Mouse (Mus musculus) embryonic facial prominence, embryonic 10.5 days (tissue): ENCODE data around the gene Ogdhl. TPM values are rescaled to one million over a fixed set of nuclear protein-coding genes. Genes with fewer than 3 reads are reported as not detected.
"Not testable (repeated sequence)": the region's sequence is repeated elsewhere in the genome, so short reads cannot be mapped to it uniquely, and the experiment has no call there.

Experiments
- DNase-seq: peaks from one replicate; pipeline ENCODE4 v3.0.0-alpha.2; 2017; ENCODE audit warnings: low spot score
- H3K27ac ChIP-seq: fragments of 300-500 bp; sonication (generic); replicated peaks from 2 replicates; pipeline ENCODE4 v1.5.1; 2016; ENCODE audit warnings: mild to moderate bottlenecking
- H3K27me3 ChIP-seq: fragments of 300-500 bp; sonication (generic); replicated peaks from 2 replicates; pipeline ENCODE4 v1.6.1; 2016; ENCODE audit warnings: low read depth, mild to moderate bottlenecking; ENCODE audit not compliant: poor library complexity, severe bottlenecking
- H3K36me3 ChIP-seq: fragments of 300-500 bp; sonication (generic); replicated peaks from 2 replicates; pipeline ENCODE4 v1.6.1; 2016; ENCODE audit warnings: mild to moderate bottlenecking, moderate library complexity
- H3K4me1 ChIP-seq: fragments of 300-500 bp; sonication (generic); 2 replicates; pipeline ENCODE4 v1.6.1; 2016
- H3K4me3 ChIP-seq: fragments of 300-500 bp; sonication (generic); 2 replicates; pipeline ENCODE4 v1.5.1; 2016; ENCODE audit warnings: mild to moderate bottlenecking, moderate library complexity
- H3K9me3 ChIP-seq: fragments of 300-500 bp; sonication (generic); 2 replicates; pipeline ENCODE4 v1.6.1; 2016; ENCODE audit warnings: mild to moderate bottlenecking
- WGBS: fragments of 180-500 bp; shearing (Covaris S2); methylation state at CpG from one replicate; pipeline ENCODE4 v1.1.7; 2016; 5-methylcytosine and 5-hydroxymethylcytosine counted together
- polyA plus RNA-seq: library from polyadenylated mRNA; unstranded; fragments of >200 nt; fragmentation: Nextera tagmentation; extraction: Ambion mirVana; gene quantifications from 2 replicates; pipeline ENCODE4 v1.2.1, GENCODE M21; 2016

The Ogdhl gene
- polyA plus RNA-seq, 1 experiment from 2014 or later = 20.6 TPM

GRCm38 (mm10) chr14:32336547-32336946, 14.7 kb downstream of the Ogdhl start:
- H3K27ac ChIP-seq = no peak overlapping the region
- no peaks in the 10 kb centered on the region for H3K4me1 ChIP-seq
- H3K27me3 ChIP-seq = no peaks in the 10 kb centered on the region
- 86% methylated on average over 11 of the region's 11 CpGs for WGBS
- peaks cover 88% of the 10 kb centered on the region for H3K36me3 ChIP-seq
- no peak for DNase-seq
- H3K9me3 ChIP-seq = no peaks in the 10 kb centered on the region
- no peak overlapping the region for H3K4me3 ChIP-seq

- Histone ChIP-seq H3K36me3 (peaks cover 97% of the 10 kb centered on the region), H3K9me3 (no peaks in the 10 kb centered on the region), H3K27ac (no peak overlapping the region), H3K27me3 (no peaks in the 10 kb centered on the region), H3K4me1 (no peaks in the 10 kb centered on the region), H3K4me3 (no peak overlapping the region)
- WGBS = 94% methylated on average over 7 of the region's 7 CpGs
- DNase-seq = no peak
These were observed 20.0 kb downstream of the Ogdhl start for GRCm38 (mm10) chr14:32341823-32342222.

- Histone ChIP-seq H3K27ac (no peak overlapping the region), H3K4me3 (no peak overlapping the region), H3K36me3 (peaks cover 89% of the 10 kb centered on the region), H3K27me3 (no peaks in the 10 kb centered on the region), H3K9me3 (no peaks in the 10 kb centered on the region), H3K4me1 (no peaks in the 10 kb centered on the region)
- no peak for DNase-seq
- 95% methylated on average over 7 of the region's 7 CpGs for WGBS
These were observed 22.4 kb downstream of the Ogdhl start for GRCm38 (mm10) chr14:32344176-32344575.

- H3K27me3 ChIP-seq = no peaks in the 10 kb centered on the region
- no peak overlapping the region for H3K4me3 ChIP-seq
- 81% methylated on average over 10 of the region's 10 CpGs for WGBS
- no peaks in the 10 kb centered on the region for H3K9me3 ChIP-seq
- no peak for DNase-seq
- no peak overlapping the region for H3K27ac ChIP-seq
- H3K36me3 ChIP-seq = peaks cover 87% of the 10 kb centered on the region
- H3K4me1 ChIP-seq = no peaks in the 10 kb centered on the region
These were observed 22.9 kb downstream of the Ogdhl start for GRCm38 (mm10) chr14:32344694-32345093.

GRCm38 (mm10) chr14:32347307-32347706, 25.5 kb downstream of the Ogdhl start:
- Histone ChIP-seq H3K9me3 (no peaks in the 10 kb centered on the region), H3K36me3 (peaks cover 61% of the 10 kb centered on the region), H3K4me3 (no peak overlapping the region), H3K27ac (no peak overlapping the region), H3K27me3 (no peaks in the 10 kb centered on the region), H3K4me1 (no peaks in the 10 kb centered on the region)
- DNase-seq = no peak
- WGBS = 95% methylated on average over 9 of the region's 9 CpGs

- DNase-seq, H3K4me1 ChIP-seq, H3K4me3 ChIP-seq, H3K9me3 ChIP-seq, H3K27ac ChIP-seq, H3K27me3 ChIP-seq: not testable (repeated sequence)
- 33% methylated on average over 6 of the region's 6 CpGs for WGBS
- H3K36me3 ChIP-seq = peaks cover 22% of the 10 kb centered on the region
These were observed 29.5 kb downstream of the Ogdhl start for GRCm38 (mm10) chr14:32351181-32351920.

- 42% methylated on average over 7 of the region's 7 CpGs for WGBS
- no peaks in the 10 kb centered on the region for H3K36me3 ChIP-seq
These were observed 42.5 kb downstream of the Ogdhl start for GRCm38 (mm10) chr14:32364359-32364758.

GRCm38 (mm10) chr14:32369756-32370155, 47.9 kb downstream of the Ogdhl start:
- Histone ChIP-seq H3K4me1 (peaks cover 1% of the 10 kb centered on the region; the same call in 1 of the 2 replicates), H3K4me3 (no peak overlapping the region), H3K36me3 (no peaks in the 10 kb centered on the region), H3K27me3 (peaks cover 4% of the 10 kb centered on the region; the same call in 1 of the 2 replicates), H3K9me3 (no peaks in the 10 kb centered on the region), H3K27ac (no peak overlapping the region)
- no peak for DNase-seq
- 83% methylated on average over 7 of the region's 7 CpGs for WGBS

More at GRCm38 (mm10) chr14:32364359-32364758, 42.5 kb downstream of the Ogdhl start:
- DNase-seq = no peak
- peaks cover 8% of the 10 kb centered on the region; the same call in 1 of the 2 replicates for H3K4me1 ChIP-seq
- no peak overlapping the region for H3K27ac ChIP-seq
- no peaks in the 10 kb centered on the region for H3K27me3 ChIP-seq
- no peaks in the 10 kb centered on the region for H3K9me3 ChIP-seq
- H3K4me3 ChIP-seq = no peak overlapping the region

GRCm38 (mm10) chr14:32372510-32372909, 50.7 kb downstream of the Ogdhl start:
- H3K4me1 ChIP-seq = no peaks in the 10 kb centered on the region
- 89% methylated on average over 2 of the region's 2 CpGs for WGBS
- H3K27ac ChIP-seq = no peak overlapping the region
- no peak overlapping the region for H3K4me3 ChIP-seq
- no peaks in the 10 kb centered on the region for H3K9me3 ChIP-seq
- no peak for DNase-seq
- peaks cover 4% of the 10 kb centered on the region for H3K27me3 ChIP-seq
- no peaks in the 10 kb centered on the region for H3K36me3 ChIP-seq

GRCm38 (mm10) chr14:32379395-32380098, 57.7 kb downstream of the Ogdhl start:
- H3K4me1 ChIP-seq = peaks cover 31% of the 10 kb centered on the region
- H3K27ac ChIP-seq = no peak overlapping the region; the same call in 1 of the 2 replicates
- H3K27me3 ChIP-seq = peaks cover 43% of the 10 kb centered on the region
- no peaks in the 10 kb centered on the region for H3K9me3 ChIP-seq
- peak; percentile 64 for DNase-seq
- 5% methylated on average over 22 of the region's 22 CpGs for WGBS
- H3K36me3 ChIP-seq = no peaks in the 10 kb centered on the region
- peak overlapping the region; percentile 43 for H3K4me3 ChIP-seq

GRCm38 (mm10) chr14:32380099-32380480, 58.3 kb downstream of the Ogdhl start:
- peak overlapping the region; percentile 43 for H3K4me3 ChIP-seq
- H3K27ac ChIP-seq = no peak overlapping the region
- no peaks in the 10 kb centered on the region for H3K36me3 ChIP-seq
- peaks cover 31% of the 10 kb centered on the region for H3K4me1 ChIP-seq
- WGBS = 27% methylated on average over 3 of the region's 3 CpGs
- DNase-seq = no peak
- peaks cover 45% of the 10 kb centered on the region for H3K27me3 ChIP-seq
- H3K9me3 ChIP-seq = no peaks in the 10 kb centered on the region

- H3K4me1 ChIP-seq = peaks cover 31% of the 10 kb centered on the region
- no peaks in the 10 kb centered on the region for H3K36me3 ChIP-seq
- no peak overlapping the region for H3K27ac ChIP-seq
- H3K9me3 ChIP-seq = no peaks in the 10 kb centered on the region
- H3K4me3 ChIP-seq = no peak overlapping the region
- no peak for DNase-seq
- 41% methylated on average over 7 of the region's 7 CpGs for WGBS
- peaks cover 46% of the 10 kb centered on the region for H3K27me3 ChIP-seq
These were observed 59.2 kb downstream of the Ogdhl start for GRCm38 (mm10) chr14:32381066-32381465.

GRCm38 (mm10) chr14:32381619-32382018, 59.8 kb downstream of the Ogdhl start:
- DNase-seq = no peak

More at GRCm38 (mm10) chr14:32381619-32382018, 59.8 kb downstream of the Ogdhl start:
- Histone ChIP-seq H3K9me3 (no peaks in the 10 kb centered on the region), H3K36me3 (no peaks in the 10 kb centered on the region), H3K4me3 (no peak overlapping the region), H3K4me1 (peaks cover 31% of the 10 kb centered on the region), H3K27me3 (peaks cover 46% of the 10 kb centered on the region), H3K27ac (no peak overlapping the region)
- WGBS = 62% methylated on average over 15 of the region's 15 CpGs
